ENCODE assay signal across 7 mouse cellular contexts in genomic region chr7:44547041-44547440, GRCm38 (mm10). TPM values are rescaled to one million over a fixed set of nuclear protein-coding genes. Genes with fewer than 3 reads are reported as not detected.
DNase-seq lines count a peak whose midpoint lies in the region; ATAC-seq and TF ChIP-seq lines count a peak whose summit lies in the region.

No protein-coding gene starts in this region.

- no peak overlapping the region for H3K27ac ChIP-seq in kidney, embryonic 16.5 days (ENCODE audit: low read length)
- H3K27ac ChIP-seq in bone marrow macrophage, adult 2 months (ENCODE audit: insufficient read depth, low read depth, low read length), result no peak overlapping the region
- no peak overlapping the region for H3K27ac ChIP-seq in forebrain, postnatal 0 days (ENCODE audit: low read depth, low read length)
- no peak overlapping the region for H3K27ac ChIP-seq in midbrain, embryonic 13.5 days
- no peak overlapping the region for H3K27ac ChIP-seq in thymus, adult 2 months (ENCODE audit: control insufficient read depth, insufficient read depth, low read length)

- H3K4me3 ChIP-seq in kidney, embryonic 16.5 days (ENCODE audit: low read length), result peak overlapping the region; percentile 73
- H3K4me3 ChIP-seq in bone marrow macrophage, adult 2 months (ENCODE audit: insufficient read depth, low read length), result peak overlapping the region; percentile 68; the same call in 1 of the 2 replicates
- H3K4me3 ChIP-seq in forebrain, postnatal 0 days (ENCODE audit: low read depth, low read length), result no peak overlapping the region
- H3K4me3 ChIP-seq in midbrain, embryonic 13.5 days (replicated peaks), result peak overlapping the region; percentile 62; the same call in 1 of the 2 replicates
- no peak overlapping the region for H3K4me3 ChIP-seq in thymus, adult 2 months (ENCODE audit: control insufficient read depth, insufficient read depth, low read length)

- no peak for DNase-seq in kidney, adult 18-20 months
- no peak for DNase-seq in forebrain, postnatal 0 days
- no peak for DNase-seq in adrenal gland, adult (ENCODE audit: inconsistent age in 2 of 2, low spot score in 1 of 2)
- no peak for DNase-seq in thymus, adult 2 months

- ATAC-seq in kidney, embryonic 16.5 days (ENCODE audit: low FRiP score, low TSS enrichment), result no peak
- ATAC-seq in forebrain, postnatal 0 days, result no peak
- ATAC-seq in midbrain, embryonic 13.5 days, result no peak

- H3K9ac ChIP-seq in kidney, embryonic 16.5 days (replicated peaks; ENCODE audit: low read length), result peak overlapping the region; percentile 73
- H3K9ac ChIP-seq in forebrain, postnatal 0 days, result 0 out of 2 replicates have a peak overlapping the region, but pooled peaks have one; percentile 18
- peak overlapping the region; percentile 71; the same call in 1 of the 2 replicates for H3K9ac ChIP-seq in midbrain, embryonic 13.5 days (replicated peaks)

- TF ChIP-seq CTCF in bone marrow macrophage, adult 2 months (IDR thresholded peaks at IDR 0.05; ENCODE audit: low read depth, low read length), result no peak
- TF ChIP-seq CTCF in forebrain, postnatal 0 days (IDR thresholded peaks at IDR 0.05; ENCODE audit: low read depth), result no peak
- no peak for TF ChIP-seq CTCF in thymus, adult 2 months (IDR thresholded peaks at IDR 0.05; ENCODE audit: borderline replicate concordance, control insufficient read depth, extremely low read depth, insufficient read depth, low read length, poor library complexity)

- H3K4me2 ChIP-seq in kidney, embryonic 16.5 days (replicated peaks; ENCODE audit: low read depth, low read length), result peak overlapping the region; percentile 60
- no peak overlapping the region for H3K4me2 ChIP-seq in forebrain, postnatal 0 days (ENCODE audit: low read depth)
- peak overlapping the region; percentile 90; the same call in 1 of the 2 replicates for H3K4me2 ChIP-seq in midbrain, embryonic 13.5 days (replicated peaks)

- no peaks in the 10 kb centered on the region for H3K27me3 ChIP-seq in kidney, embryonic 16.5 days (ENCODE audit: insufficient read depth, low read length)
- no peaks in the 10 kb centered on the region for H3K27me3 ChIP-seq in forebrain, postnatal 0 days (ENCODE audit: insufficient read depth, low read length)
- no peaks in the 10 kb centered on the region for H3K27me3 ChIP-seq in midbrain, embryonic 13.5 days
- H3K27me3 ChIP-seq in thymus, adult 2 months (ENCODE audit: control insufficient read depth, insufficient read depth, low read length), result no peaks in the 10 kb centered on the region

- no peak for TF ChIP-seq POLR2A in bone marrow macrophage, adult 2 months (IDR thresholded peaks at IDR 0.05; ENCODE audit: borderline replicate concordance, low read depth, low read length)
- TF ChIP-seq POLR2A in thymus, adult 2 months (IDR thresholded peaks at IDR 0.05; ENCODE audit: control insufficient read depth, extremely low read depth, insufficient read depth, low read length, poor library complexity), result no peak

- 93% methylated on average over 13 of the region's 13 CpGs for WGBS in kidney, embryonic 16.5 days
- WGBS in forebrain, postnatal 0 days, result 97% methylated on average over 13 of the region's 13 CpGs
- WGBS in midbrain, embryonic 13.5 days, result 94% methylated on average over 13 of the region's 13 CpGs
- WGBS in thymus, adult 2 months, result 45% methylated on average over 13 of the region's 13 CpGs

- peaks cover 10% of the 10 kb centered on the region for H3K4me1 ChIP-seq in kidney, embryonic 16.5 days (ENCODE audit: insufficient read depth, low read length)
- 0 out of 2 replicates have a peak, but pooled peaks cover 2% of the 10 kb centered on the region for H3K4me1 ChIP-seq in bone marrow macrophage, adult 2 months (ENCODE audit: control insufficient read depth, insufficient read depth, low read length)
- H3K4me1 ChIP-seq in forebrain, postnatal 0 days (ENCODE audit: insufficient read depth), result peaks cover 8% of the 10 kb centered on the region; the same call in 1 of the 2 replicates
- peaks cover 15% of the 10 kb centered on the region for H3K4me1 ChIP-seq in midbrain, embryonic 13.5 days (replicated peaks)
- H3K4me1 ChIP-seq in thymus, adult 2 months (replicated peaks; ENCODE audit: control insufficient read depth, insufficient read depth, low read length), result peaks cover 31% of the 10 kb centered on the region

- H3K36me3 ChIP-seq in kidney, embryonic 16.5 days (ENCODE audit: insufficient read depth, low read length), result peaks cover 33% of the 10 kb centered on the region
- H3K36me3 ChIP-seq in forebrain, postnatal 0 days (ENCODE audit: insufficient read depth), result peaks cover 31% of the 10 kb centered on the region
- peaks cover 38% of the 10 kb centered on the region for H3K36me3 ChIP-seq in midbrain, embryonic 13.5 days
- H3K36me3 ChIP-seq in thymus, adult 2 months (ENCODE audit: control insufficient read depth, insufficient read depth, low read length), result peaks cover 15% of the 10 kb centered on the region

- H3K9me3 ChIP-seq in kidney, embryonic 16.5 days (ENCODE audit: low read length), result no peaks in the 10 kb centered on the region
- H3K9me3 ChIP-seq in forebrain, postnatal 0 days (ENCODE audit: low read length), result no peaks in the 10 kb centered on the region
- H3K9me3 ChIP-seq in midbrain, embryonic 13.5 days, result no peaks in the 10 kb centered on the region; the same call in 1 of the 2 replicates

RNA-seq across cellular contexts. Expression of gene Pold1, which starts 1.6 kb away (rescaled TPM):
- polyA plus RNA-seq in kidney, embryonic 16.5 days (2015; fragmentation: Nextera tagmentation; extraction: Ambion mirVana), result 105 and 107 TPM in 2 replicates
- polyA plus RNA-seq in bone marrow macrophage, adult 2 months (2012; ENCODE audit: insufficient read depth, insufficient read length, missing spikeins), result 18.7 and 25.8 TPM in 2 replicates
- total RNA-seq in forebrain, postnatal 0 days (2014; rRNA removed), result 14.1 and 16.2 TPM in 2 replicates
- 14.2 and 14.3 TPM in 2 replicates for polyA plus RNA-seq in forebrain, postnatal 0 days (2015; fragmentation: Nextera tagmentation; extraction: Ambion mirVana)
- 38.7 and 40.1 TPM in 2 replicates for polyA plus RNA-seq in midbrain, embryonic 13.5 days (2015; fragmentation: Nextera tagmentation; extraction: Ambion mirVana)
- 208 and 235 TPM in 2 replicates for polyA plus RNA-seq in thymus, adult 2 months (2012; rRNA removed)

RNA-seq across cellular contexts. Expression of gene Nr1h2, which starts 6.7 kb away (rescaled TPM):
- polyA plus RNA-seq in kidney, embryonic 16.5 days (2015; fragmentation: Nextera tagmentation; extraction: Ambion mirVana), result 93.1 and 94.3 TPM in 2 replicates
- 98.8 and 104 TPM in 2 replicates for polyA plus RNA-seq in bone marrow macrophage, adult 2 months (2012; ENCODE audit: insufficient read depth, insufficient read length, missing spikeins)
- total RNA-seq in forebrain, postnatal 0 days (2014; rRNA removed), result 44.1 and 45.9 TPM in 2 replicates
- 49.9 and 51.1 TPM in 2 replicates for polyA plus RNA-seq in forebrain, postnatal 0 days (2015; fragmentation: Nextera tagmentation; extraction: Ambion mirVana)
- 71.3 and 74.9 TPM in 2 replicates for polyA plus RNA-seq in midbrain, embryonic 13.5 days (2015; fragmentation: Nextera tagmentation; extraction: Ambion mirVana)
- 302 and 308 TPM in 2 replicates for polyA plus RNA-seq in thymus, adult 2 months (2012; rRNA removed)

RNA-seq across cellular contexts. Expression of gene Spib, which starts 15.2 kb away (rescaled TPM):
- polyA plus RNA-seq in kidney, embryonic 16.5 days (2015; fragmentation: Nextera tagmentation; extraction: Ambion mirVana), result 0.10 and 0.11 TPM in 2 replicates
- polyA plus RNA-seq in bone marrow macrophage, adult 2 months (2012; ENCODE audit: insufficient read depth, insufficient read length, missing spikeins), result 0.32 and 0.43 TPM in 2 replicates
- 0.05 TPM in 1 of 2 replicates, not detected in the other for total RNA-seq in forebrain, postnatal 0 days (2014; rRNA removed)
- not detected in 2 replicates for polyA plus RNA-seq in forebrain, postnatal 0 days (2015; fragmentation: Nextera tagmentation; extraction: Ambion mirVana)
- polyA plus RNA-seq in midbrain, embryonic 13.5 days (2015; fragmentation: Nextera tagmentation; extraction: Ambion mirVana), result not detected in 2 replicates
- polyA plus RNA-seq in thymus, adult 2 months (2012; rRNA removed), result 40.3 and 43.3 TPM in 2 replicates

RNA-seq across cellular contexts. Expression of gene Mybpc2, which starts 22.6 kb away (rescaled TPM):
- 0.12 and 0.14 TPM in 2 replicates for polyA plus RNA-seq in kidney, embryonic 16.5 days (2015; fragmentation: Nextera tagmentation; extraction: Ambion mirVana)
- not detected in 2 replicates for polyA plus RNA-seq in bone marrow macrophage, adult 2 months (2012; ENCODE audit: insufficient read depth, insufficient read length, missing spikeins)
- 0.15 and 0.33 TPM in 2 replicates for total RNA-seq in forebrain, postnatal 0 days (2014; rRNA removed)
- 0.15 and 0.29 TPM in 2 replicates for polyA plus RNA-seq in forebrain, postnatal 0 days (2015; fragmentation: Nextera tagmentation; extraction: Ambion mirVana)
- polyA plus RNA-seq in midbrain, embryonic 13.5 days (2015; fragmentation: Nextera tagmentation; extraction: Ambion mirVana), result 0.16 and 0.23 TPM in 2 replicates
- 0.53 and 0.55 TPM in 2 replicates for polyA plus RNA-seq in thymus, adult 2 months (2012; rRNA removed)

RNA-seq across cellular contexts. Expression of gene Napsa, which starts 25.1 kb away (rescaled TPM):
- 70.0 and 83.8 TPM in 2 replicates for polyA plus RNA-seq in kidney, embryonic 16.5 days (2015; fragmentation: Nextera tagmentation; extraction: Ambion mirVana)
- polyA plus RNA-seq in bone marrow macrophage, adult 2 months (2012; ENCODE audit: insufficient read depth, insufficient read length, missing spikeins), result 218 and 224 TPM in 2 replicates
- 0.08 and 0.24 TPM in 2 replicates for total RNA-seq in forebrain, postnatal 0 days (2014; rRNA removed)
- polyA plus RNA-seq in forebrain, postnatal 0 days (2015; fragmentation: Nextera tagmentation; extraction: Ambion mirVana), result 0.35 and 0.71 TPM in 2 replicates
- polyA plus RNA-seq in midbrain, embryonic 13.5 days (2015; fragmentation: Nextera tagmentation; extraction: Ambion mirVana), result 0.64 and 1.3 TPM in 2 replicates
- 28.0 and 32.0 TPM in 2 replicates for polyA plus RNA-seq in thymus, adult 2 months (2012; rRNA removed)

Comparison
In these comparisons a context has a peak if more than half of its experiments do, and no peak if none do; other contexts are left out.
1. H3K4me3 ChIP-seq: peak in kidney, embryonic 16.5 days (single experiment), bone marrow macrophage, adult 2 months (single experiment) and midbrain, embryonic 13.5 days (single experiment); none in forebrain, postnatal 0 days (single experiment) and thymus, adult 2 months (single experiment).
2. H3K9ac ChIP-seq: peak in every context shown above with its lines; median percentile 73 in kidney, embryonic 16.5 days; 71 in midbrain, embryonic 13.5 days; 18 in forebrain, postnatal 0 days.
3. RNA of gene Spib, which starts 15.2 kb away (polyA plus RNA-seq): 40.3 to 43.3 TPM in thymus, adult 2 months; 0.32 to 0.43 TPM in bone marrow macrophage, adult 2 months, 0.10 to 0.11 TPM in kidney, embryonic 16.5 days, not detected in forebrain, postnatal 0 days and not detected in midbrain, embryonic 13.5 days; every median in the first group is over 10 times any median in the second.